Mouse (Mus musculus) neural tube, embryonic 15.5 days (tissue): ENCODE data around the gene Plac1. TPM values are rescaled to one million over a fixed set of nuclear protein-coding genes. Genes with fewer than 3 reads are reported as not detected.
A peak's percentile ranks its signal among the peaks of the same experiment; 100 is the strongest.

ENCODE experiments used
- ATAC-seq: fragments of 200-750 bp; cut with Nextera tagmentation; 2 replicates; pipeline ENCODE4 v1.8.0; 2017; ENCODE audit warnings: mild to moderate bottlenecking, moderate TSS enrichment, moderate library complexity; ENCODE audit not compliant: low FRiP score
- H3K27ac ChIP-seq: fragments of 300-500 bp; sonication (generic); replicated peaks from 2 replicates; pipeline ENCODE4 v1.5.1; 2015; ENCODE audit warnings: mild to moderate bottlenecking, inconsistent platforms
- H3K27me3 ChIP-seq: fragments of 300-500 bp; sonication (generic); replicated peaks from 2 replicates; pipeline ENCODE4 v1.6.1; 2015; ENCODE audit warnings: inconsistent platforms
- H3K36me3 ChIP-seq: fragments of 300-500 bp; sonication (generic); 2 replicates; pipeline ENCODE4 v1.6.1; 2015; ENCODE audit warnings: inconsistent platforms
- H3K4me1 ChIP-seq: fragments of 300-500 bp; sonication (generic); 2 replicates; pipeline ENCODE4 v1.6.1; 2015; ENCODE audit warnings: inconsistent platforms
- H3K4me2 ChIP-seq: fragments of 300-500 bp; sonication (generic); 2 replicates; pipeline ENCODE4 v1.6.1; 2015; ENCODE audit warnings: inconsistent platforms, mild to moderate bottlenecking, moderate library complexity
- H3K4me3 ChIP-seq: fragments of 300-500 bp; sonication (generic); replicated peaks from 2 replicates; pipeline ENCODE4 v1.5.1; 2015; ENCODE audit warnings: mild to moderate bottlenecking, inconsistent platforms
- H3K9ac ChIP-seq: fragments of 300-500 bp; sonication (generic); replicated peaks from 2 replicates; pipeline ENCODE4 v1.6.1; 2015; ENCODE audit warnings: mild to moderate bottlenecking, inconsistent platforms
- H3K9me3 ChIP-seq: fragments of 300-500 bp; sonication (generic); replicated peaks from 2 replicates; pipeline ENCODE4 v1.6.1; 2016; ENCODE audit warnings: inconsistent platforms
- WGBS: fragments of 180-500 bp; shearing (Covaris S2); methylation state at CpG from one replicate; pipeline ENCODE4 v1.1.7; 2015; ENCODE audit warnings: mixed read lengths; 5-methylcytosine and 5-hydroxymethylcytosine counted together
- polyA plus RNA-seq: library from polyadenylated mRNA; unstranded; fragments of >200 nt; fragmentation: Nextera tagmentation; extraction: Ambion mirVana; gene quantifications from 2 replicates; pipeline ENCODE4 v1.2.1, GENCODE M21; 2015

Plac1 gene
- polyA plus RNA-seq, 1 experiment from 2014 or later: 0.63 TPM

DNA sequence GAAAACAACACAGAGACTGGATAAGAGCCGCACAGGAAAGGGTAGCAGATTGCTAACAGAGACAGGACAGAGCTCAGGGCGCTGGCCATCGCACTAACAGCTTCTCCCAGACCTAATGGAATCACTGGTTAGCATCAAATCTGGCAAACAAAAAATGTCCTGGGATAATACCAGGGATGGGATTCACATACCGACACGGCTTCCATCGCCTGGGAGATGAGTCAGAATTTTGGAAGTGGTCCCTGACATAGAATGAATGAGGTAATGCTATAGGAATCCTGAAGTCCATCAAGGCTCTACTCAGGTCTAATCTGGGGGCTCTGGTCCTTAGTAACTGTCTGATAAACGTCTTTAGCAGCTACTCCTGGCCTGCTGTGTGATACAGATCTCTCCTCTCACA is 140.0 kb downstream of the Plac1 start:
- H3K4me1 ChIP-seq: no peaks in the 10 kb centered on the region
- H3K36me3 ChIP-seq: no peaks in the 10 kb centered on the region
- no peaks in the 10 kb centered on the region for H3K9me3 ChIP-seq
- no peaks in the 10 kb centered on the region for H3K27me3 ChIP-seq
- no peak overlapping the region for H3K27ac ChIP-seq
- no peak overlapping the region for H3K4me2 ChIP-seq
- H3K4me3 ChIP-seq: no peak overlapping the region
- 67% methylated on average over 7 of the region's 7 CpGs for WGBS
- H3K9ac ChIP-seq: no peak overlapping the region
- ATAC-seq: no peak

DNA sequence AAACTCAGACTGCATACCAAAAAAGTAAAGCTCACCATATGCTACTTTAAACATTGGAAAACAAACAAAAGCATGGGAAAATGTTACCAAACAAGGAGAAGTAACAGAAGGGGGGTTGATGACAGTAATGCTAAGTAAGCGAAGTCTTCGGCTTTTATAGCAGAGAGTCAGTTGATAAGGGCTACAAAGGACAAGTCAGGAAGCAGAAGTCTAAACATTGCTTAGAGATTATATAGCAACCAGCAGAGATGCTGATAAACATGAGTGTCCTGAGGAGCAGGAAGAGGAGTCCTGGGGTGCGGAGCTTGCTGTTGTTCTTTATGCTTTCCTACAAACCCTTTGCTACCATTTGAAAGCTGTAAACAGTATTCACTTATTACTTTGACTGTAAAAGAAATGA is 140.6 kb downstream of the Plac1 start:
- no peaks in the 10 kb centered on the region for H3K4me1 ChIP-seq
- H3K27me3 ChIP-seq: no peaks in the 10 kb centered on the region
- no peak for ATAC-seq
- 94% methylated on average over 3 of the region's 3 CpGs for WGBS
- H3K36me3 ChIP-seq: no peaks in the 10 kb centered on the region
- H3K4me3 ChIP-seq: no peak overlapping the region
- no peak overlapping the region for H3K4me2 ChIP-seq
- H3K9me3 ChIP-seq: no peaks in the 10 kb centered on the region
- H3K27ac ChIP-seq: no peak overlapping the region
- no peak overlapping the region for H3K9ac ChIP-seq

DNA sequence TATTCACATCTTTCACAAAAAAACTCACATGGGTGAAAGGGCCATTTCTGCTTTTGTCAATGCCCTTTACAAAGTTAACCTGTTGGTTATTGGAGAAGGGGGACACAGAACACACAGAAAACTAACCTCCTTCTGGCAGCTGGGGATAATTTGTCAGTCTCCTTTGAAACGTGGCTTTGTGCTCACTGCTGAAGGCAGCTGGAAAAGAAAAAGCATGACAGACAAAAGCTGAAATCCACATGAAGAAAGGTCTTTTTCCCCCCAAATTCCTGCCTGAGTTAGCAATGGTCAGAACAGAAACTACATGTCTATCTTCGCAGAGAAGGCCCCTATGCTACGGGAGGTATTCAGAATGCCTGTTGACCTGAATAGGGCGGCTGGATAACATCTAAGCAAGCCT is 141.6 kb downstream of the Plac1 start:
- no peak for ATAC-seq

DNA sequence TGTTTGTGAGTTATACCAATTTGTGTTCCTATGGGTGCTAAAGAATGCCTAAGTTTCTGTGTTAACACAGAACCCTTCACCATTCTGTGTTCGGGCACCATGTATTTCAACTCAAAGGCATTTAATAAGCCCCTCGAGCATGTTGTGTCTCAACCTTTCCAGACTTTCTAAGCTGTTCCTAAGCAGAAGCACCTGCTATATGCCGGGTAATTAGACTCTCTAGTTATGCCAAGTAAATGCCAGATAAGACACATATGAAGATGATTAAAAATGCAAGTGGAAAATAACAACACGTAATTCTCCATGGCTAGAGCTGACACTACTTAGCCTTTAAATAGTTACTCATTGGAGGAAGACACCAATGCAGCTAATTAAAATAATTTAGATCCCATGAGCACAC is 142.1 kb downstream of the Plac1 start:
- Histone ChIP-seq H3K9me3 (no peaks in the 10 kb centered on the region), H3K4me3 (no peak overlapping the region), H3K9ac (no peak overlapping the region), H3K27me3 (no peaks in the 10 kb centered on the region), H3K36me3 (no peaks in the 10 kb centered on the region), H3K4me1 (no peaks in the 10 kb centered on the region), H3K4me2 (no peak overlapping the region), H3K27ac (no peak overlapping the region)
- 54% methylated on average over 4 of the region's 4 CpGs for WGBS
- ATAC-seq: no peak

More for the DNA sequence above, 141.6 kb downstream of the Plac1 start:
- H3K9me3 ChIP-seq: no peaks in the 10 kb centered on the region
- H3K9ac ChIP-seq: no peak overlapping the region
- H3K36me3 ChIP-seq: no peaks in the 10 kb centered on the region
- no peak overlapping the region for H3K4me2 ChIP-seq
- no peaks in the 10 kb centered on the region for H3K4me1 ChIP-seq
- no peaks in the 10 kb centered on the region for H3K27me3 ChIP-seq
- H3K4me3 ChIP-seq: no peak overlapping the region
- WGBS: 46% methylated on average over 4 of the region's 4 CpGs
- H3K27ac ChIP-seq: no peak overlapping the region

DNA sequence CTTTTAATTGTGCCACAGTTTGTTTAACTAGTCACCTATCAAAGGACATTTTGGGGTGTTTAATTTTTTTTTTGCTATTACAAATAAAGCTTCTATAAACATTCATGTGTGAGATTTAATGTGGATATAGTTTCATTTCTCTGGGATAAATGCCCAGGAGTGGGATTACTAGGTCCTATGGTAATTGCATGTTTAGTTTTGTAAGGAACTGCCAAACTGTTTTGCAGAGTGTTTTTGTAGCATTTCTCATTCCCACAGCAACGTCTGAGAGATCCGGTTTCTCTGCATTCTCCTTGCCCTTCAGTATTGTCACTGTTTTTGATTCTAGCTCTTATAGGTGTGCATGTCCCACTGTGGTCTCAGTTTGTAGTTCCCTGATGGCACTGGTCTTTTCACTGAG is 146.5 kb downstream of the Plac1 start:
- WGBS: 81% methylated on average over 2 of the region's 2 CpGs
- no peak for ATAC-seq
- no peak overlapping the region for H3K9ac ChIP-seq
- no peak overlapping the region for H3K4me2 ChIP-seq
- H3K4me3 ChIP-seq: no peak overlapping the region
- H3K27ac ChIP-seq: no peak overlapping the region
- no peaks in the 10 kb centered on the region for H3K27me3 ChIP-seq
- no peaks in the 10 kb centered on the region for H3K4me1 ChIP-seq
- H3K9me3 ChIP-seq: no peaks in the 10 kb centered on the region
- H3K36me3 ChIP-seq: no peaks in the 10 kb centered on the region

DNA sequence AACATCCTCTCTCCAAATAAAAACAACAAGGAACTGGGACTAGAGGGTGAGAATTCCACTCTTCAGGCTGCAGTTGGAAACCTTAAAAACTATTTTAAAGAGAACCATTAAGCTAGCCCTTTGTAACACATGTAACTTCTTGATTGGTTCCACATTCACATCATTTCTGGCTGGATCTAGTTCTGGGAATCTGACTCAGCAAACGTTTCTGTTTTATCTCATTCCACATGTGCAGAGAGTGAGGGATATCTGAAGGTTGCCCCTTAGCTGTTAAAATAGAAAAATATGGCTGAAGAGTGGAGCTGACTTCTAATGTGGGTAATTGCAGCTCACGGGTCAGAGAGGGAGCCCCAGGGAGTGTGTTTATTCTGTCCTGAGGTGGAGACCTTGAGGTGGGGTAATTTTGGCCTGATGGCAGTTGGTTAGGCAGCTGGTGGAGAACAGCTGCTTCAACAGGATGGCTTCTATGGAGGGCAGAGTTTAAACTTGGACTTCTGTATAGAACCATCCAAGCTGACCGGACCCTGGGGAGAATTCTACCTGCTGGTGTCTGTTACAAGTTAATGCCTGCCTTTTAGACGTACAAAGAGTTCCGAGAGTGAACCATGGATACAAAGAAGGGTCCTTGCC is 151.1 kb downstream of the Plac1 start:
- H3K9ac ChIP-seq: no peak overlapping the region
- no peaks in the 10 kb centered on the region for H3K27me3 ChIP-seq
- H3K36me3 ChIP-seq: no peaks in the 10 kb centered on the region
- WGBS: 73% methylated on average over 5 of the region's 5 CpGs
- H3K4me2 ChIP-seq: no peak overlapping the region
- H3K4me3 ChIP-seq: no peak overlapping the region
- no peak for ATAC-seq
- no peaks in the 10 kb centered on the region for H3K9me3 ChIP-seq
- H3K4me1 ChIP-seq: no peaks in the 10 kb centered on the region
- H3K27ac ChIP-seq: no peak overlapping the region

DNA sequence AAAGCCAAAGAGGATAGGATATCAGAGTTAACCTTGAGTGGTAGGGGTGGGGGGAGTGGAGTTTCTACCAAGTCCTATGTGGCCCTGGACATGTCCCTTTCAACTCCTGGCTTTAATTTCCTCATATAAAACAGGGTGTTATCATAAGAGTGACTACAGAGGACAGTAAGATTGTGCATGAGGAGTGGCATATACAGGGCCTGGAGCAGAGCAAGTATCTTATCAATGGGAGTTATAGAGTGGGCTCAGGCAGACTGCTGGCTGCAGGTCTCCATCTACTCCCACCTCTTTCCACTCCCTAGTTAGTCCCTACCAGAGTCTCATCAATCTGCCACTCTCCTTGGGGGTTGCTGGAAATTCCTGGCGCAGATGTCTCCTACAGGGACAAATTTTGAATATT is 152.7 kb downstream of the Plac1 start:
- Histone ChIP-seq H3K4me2 (no peak overlapping the region), H3K4me1 (no peaks in the 10 kb centered on the region), H3K4me3 (no peak overlapping the region), H3K27me3 (no peaks in the 10 kb centered on the region), H3K36me3 (no peaks in the 10 kb centered on the region), H3K9ac (no peak overlapping the region), H3K27ac (no peak overlapping the region), H3K9me3 (no peaks in the 10 kb centered on the region)
- WGBS: 74% methylated on average over 1 of the region's 1 CpGs
- ATAC-seq: no peak

DNA sequence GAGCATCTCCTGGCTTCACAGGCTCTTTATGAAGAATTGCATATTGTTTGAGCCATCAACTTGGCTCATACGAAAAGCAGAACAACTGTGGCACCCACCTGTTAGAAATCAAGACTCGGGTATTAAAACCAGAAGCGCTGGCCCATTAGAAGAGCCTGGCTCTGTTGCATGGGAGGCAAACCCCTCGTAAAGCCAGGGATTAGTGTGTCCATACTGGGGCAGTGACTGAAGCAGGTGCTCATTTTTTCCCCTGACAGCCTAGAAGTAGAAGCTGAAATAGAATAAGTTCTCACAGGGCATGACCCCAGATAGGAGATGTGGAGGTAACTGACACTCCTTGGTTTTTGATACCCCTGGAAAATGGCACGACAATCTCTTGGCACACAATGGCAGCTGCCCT is 154.4 kb downstream of the Plac1 start:
- no peak overlapping the region for H3K27ac ChIP-seq
- ATAC-seq: no peak
- no peak overlapping the region for H3K9ac ChIP-seq
- WGBS: 88% methylated on average over 5 of the region's 5 CpGs
- no peaks in the 10 kb centered on the region for H3K27me3 ChIP-seq
- H3K4me2 ChIP-seq: no peak overlapping the region
- H3K36me3 ChIP-seq: no peaks in the 10 kb centered on the region
- H3K9me3 ChIP-seq: no peaks in the 10 kb centered on the region
- H3K4me1 ChIP-seq: no peaks in the 10 kb centered on the region
- no peak overlapping the region for H3K4me3 ChIP-seq

DNA sequence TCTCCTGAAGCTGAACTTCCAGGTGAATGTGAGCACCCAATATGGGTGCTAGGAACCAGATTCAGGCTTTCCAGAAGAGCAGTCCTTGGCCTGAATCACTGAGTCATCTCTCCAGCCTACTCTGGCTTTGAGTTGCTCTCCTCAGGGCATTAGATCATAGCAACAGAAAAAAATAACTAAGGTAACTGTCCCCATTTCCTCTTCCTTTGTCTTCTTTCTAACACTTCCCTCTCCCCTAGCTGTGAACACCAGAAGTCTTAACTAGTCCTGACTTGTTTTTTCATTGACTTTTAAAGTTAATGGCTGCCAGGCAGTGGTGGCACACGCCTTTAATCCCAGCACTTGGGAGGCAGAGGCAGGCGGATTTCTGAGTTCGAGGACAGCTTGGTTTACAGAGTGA is 175.5 kb downstream of the Plac1 start:
- Histone ChIP-seq H3K4me3 (no peak overlapping the region), H3K4me1 (no peaks in the 10 kb centered on the region), H3K27ac (no peak overlapping the region), H3K36me3 (no peaks in the 10 kb centered on the region), H3K9me3 (no peaks in the 10 kb centered on the region), H3K4me2 (no peak overlapping the region), H3K27me3 (peaks cover 7% of the 10 kb centered on the region; the same call in 1 of the 2 replicates), H3K9ac (no peak overlapping the region)
- 94% methylated on average over 3 of the region's 3 CpGs for WGBS
- ATAC-seq: no peak

DNA sequence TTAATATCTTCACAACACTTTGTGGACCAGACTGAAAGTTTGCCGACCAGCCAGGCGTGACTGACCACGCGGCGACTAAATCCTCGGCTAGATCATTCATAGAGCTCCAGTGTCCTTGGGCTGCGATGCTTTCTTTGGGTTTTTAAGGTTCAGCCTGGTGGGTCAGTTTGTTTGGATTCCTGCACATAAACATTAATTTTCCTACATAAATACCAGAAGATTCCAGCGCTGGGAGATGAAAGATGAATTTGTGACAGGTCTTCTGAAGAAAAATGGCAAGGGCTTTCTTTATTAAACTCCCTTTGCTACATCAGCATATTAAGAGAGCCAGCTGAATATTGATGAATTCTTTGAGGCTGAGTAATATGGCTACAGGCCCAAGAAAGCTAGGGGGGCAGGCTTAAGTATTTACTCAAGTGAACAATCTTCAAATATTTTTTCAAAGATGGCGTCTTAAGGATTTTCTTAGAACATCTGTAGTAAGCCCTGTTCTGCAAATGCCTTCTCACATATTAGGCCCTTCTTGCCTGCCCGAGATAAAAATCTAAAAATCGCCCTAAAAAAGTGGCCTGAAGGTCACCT is 180.4 kb downstream of the Plac1 start:
- no peak overlapping the region for H3K4me2 ChIP-seq
- H3K27me3 ChIP-seq: peaks cover 13% of the 10 kb centered on the region; the same call in 1 of the 2 replicates
- no peak overlapping the region for H3K27ac ChIP-seq
- H3K9me3 ChIP-seq: no peaks in the 10 kb centered on the region
- H3K4me1 ChIP-seq: peaks cover 5% of the 10 kb centered on the region
- H3K4me3 ChIP-seq: no peak overlapping the region
- H3K9ac ChIP-seq: no peak overlapping the region
- H3K36me3 ChIP-seq: no peaks in the 10 kb centered on the region
- no peak for ATAC-seq
- WGBS: 30% methylated on average over 11 of the region's 11 CpGs

DNA sequence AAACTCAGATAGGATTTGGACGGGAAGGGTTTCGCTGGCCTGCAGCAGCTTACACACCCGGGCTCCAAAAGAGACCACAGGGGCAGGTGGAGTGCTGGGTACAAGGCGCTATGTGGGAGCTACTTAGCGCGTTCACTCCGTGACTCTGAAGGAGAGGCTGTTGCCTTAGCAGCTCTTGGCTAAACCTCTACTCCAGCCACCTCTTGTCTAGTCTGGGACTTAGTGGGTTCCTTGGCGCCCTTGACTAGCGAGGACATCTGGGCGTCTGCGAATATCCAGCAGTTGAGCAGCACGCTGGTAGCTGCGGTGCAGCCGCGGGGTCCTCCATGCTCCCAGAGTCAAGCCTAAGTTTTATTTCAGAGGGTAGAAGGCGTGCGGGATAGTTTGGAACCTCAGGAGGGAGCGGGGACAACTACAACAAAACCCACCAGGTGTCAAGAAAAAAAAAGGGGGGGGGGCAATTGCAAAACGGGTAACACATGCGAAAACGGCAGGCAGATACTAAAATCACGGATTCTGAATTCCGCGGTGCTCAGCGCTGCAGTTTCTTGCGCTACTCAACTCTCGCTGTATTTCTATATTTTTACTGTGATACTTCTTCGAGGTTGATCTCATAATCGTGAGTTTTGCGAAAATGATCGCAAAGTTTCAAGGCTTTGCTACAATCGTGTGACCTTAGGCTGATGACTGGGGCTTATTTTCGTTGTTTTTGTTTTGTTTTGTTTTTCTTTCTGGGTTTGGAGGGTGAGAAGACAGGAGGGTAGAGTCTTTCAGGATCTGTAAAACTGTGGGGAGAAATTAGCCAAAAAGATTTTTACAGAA is 181.2 kb downstream of the Plac1 start:
- WGBS: 21% methylated on average over 33 of the region's 33 CpGs
- peaks cover 13% of the 10 kb centered on the region; the same call in 1 of the 2 replicates for H3K27me3 ChIP-seq
- H3K4me3 ChIP-seq: peak overlapping the region; percentile 18; the same call in 1 of the 2 replicates
- no peaks in the 10 kb centered on the region for H3K36me3 ChIP-seq
- peaks cover 5% of the 10 kb centered on the region for H3K4me1 ChIP-seq
- no peak overlapping the region for H3K27ac ChIP-seq
- H3K4me2 ChIP-seq: peak overlapping the region; percentile 38
- no peak for ATAC-seq
- H3K9me3 ChIP-seq: no peaks in the 10 kb centered on the region
- no peak overlapping the region for H3K9ac ChIP-seq

DNA sequence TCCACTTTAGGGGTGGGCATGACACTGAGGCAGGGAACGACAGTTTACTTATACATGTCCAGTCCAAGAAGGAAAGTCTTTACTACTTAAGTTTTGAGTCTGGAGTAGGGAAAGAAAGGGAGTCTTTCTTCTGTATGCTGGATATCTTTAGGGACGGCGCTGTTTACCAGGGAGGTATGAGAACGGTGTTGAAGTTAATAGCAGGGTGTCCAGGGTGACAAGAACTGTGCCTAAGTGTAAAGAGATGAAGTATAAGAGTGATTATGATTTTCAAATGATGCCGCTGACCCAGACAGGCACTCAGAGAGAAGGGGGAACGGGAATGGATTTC is 182.2 kb downstream of the Plac1 start:
- ATAC-seq: no peak
- no peaks in the 10 kb centered on the region for H3K36me3 ChIP-seq
- H3K4me1 ChIP-seq: peaks cover 5% of the 10 kb centered on the region
- 0 out of 2 replicates have a peak overlapping the region, but pooled peaks have one; percentile 45 for H3K4me3 ChIP-seq
- 28% methylated on average over 6 of the region's 6 CpGs for WGBS
- peaks cover 19% of the 10 kb centered on the region for H3K27me3 ChIP-seq
- H3K4me2 ChIP-seq: peak overlapping the region; percentile 75
- no peaks in the 10 kb centered on the region for H3K9me3 ChIP-seq
- no peak overlapping the region; the same call in 1 of the 2 replicates for H3K27ac ChIP-seq
- H3K9ac ChIP-seq: no peak overlapping the region
